Mouse (Mus musculus) adrenal gland, postnatal 10 days (tissue): Measurements from ENCODE around the gene Txndc11. TPM values are rescaled to one million over a fixed set of nuclear protein-coding genes. Genes with fewer than 3 reads are reported as not detected.

ENCODE experiments used
- DNase-seq: peaks from one replicate; pipeline ENCODE4 v3.0.0; 2021; ENCODE audit warnings: mixed read lengths
- total RNA-seq, 2 experiments: library from RNA; stranded (reverse); gene quantifications; 2 replicates each; pipeline ENCODE4 v1.2.3; 2021

The Txndc11 gene
- total RNA-seq, 2 experiments from 2014 or later = 36.8 to 36.9 TPM

- DNase-seq = peak; percentile 99
These were observed 68.2 kb downstream of the Txndc11 start, which contains the start of gene Litaf for GRCm38 (mm10) chr16:11066029-11066832. Litaf (minus strand) TSS chr16:11066157.

- no peak for DNase-seq
These were observed 69.0 kb downstream of the Txndc11 start for GRCm38 (mm10) chr16:11065431-11065830.

- no peak for DNase-seq
These were observed 69.7 kb downstream of the Txndc11 start for GRCm38 (mm10) chr16:11064742-11065141.

GRCm38 (mm10) chr16:11064341-11064740 is 70.1 kb downstream of the Txndc11 start:
- DNase-seq = no peak

- peak; percentile 86 for DNase-seq
These were observed 71.4 kb downstream of the Txndc11 start for GRCm38 (mm10) chr16:11062794-11063721.

- no peak for DNase-seq
These were observed 73.8 kb downstream of the Txndc11 start, which contains the start of gene Snn for GRCm38 (mm10) chr16:11060645-11061044. Snn (plus strand) TSS chr16:11060945.

- no peak for DNase-seq
These were observed 78.5 kb downstream of the Txndc11 start for GRCm38 (mm10) chr16:11055916-11056315.

- no peak for DNase-seq
These were observed 79.6 kb downstream of the Txndc11 start for GRCm38 (mm10) chr16:11054871-11055270.

GRCm38 (mm10) chr16:11054409-11054808 is 80.0 kb downstream of the Txndc11 start:
- no peak for DNase-seq

GRCm38 (mm10) chr16:11051134-11051533 is 83.3 kb downstream of the Txndc11 start:
- DNase-seq = no peak

- DNase-seq = no peak
These were observed 84.2 kb downstream of the Txndc11 start for GRCm38 (mm10) chr16:11050226-11050625.

- DNase-seq = no peak
These were observed 87.3 kb downstream of the Txndc11 start for GRCm38 (mm10) chr16:11047130-11047529.

- DNase-seq = no peak
These were observed 88.0 kb downstream of the Txndc11 start for GRCm38 (mm10) chr16:11046437-11046836.

- DNase-seq = no peak
These were observed 91.2 kb downstream of the Txndc11 start for GRCm38 (mm10) chr16:11043239-11043638.

GRCm38 (mm10) chr16:11040603-11041002 is 93.8 kb downstream of the Txndc11 start:
- no peak for DNase-seq

- DNase-seq = peak; percentile 82
These were observed 98.5 kb downstream of the Txndc11 start for GRCm38 (mm10) chr16:11035790-11036431.

GRCm38 (mm10) chr16:11035273-11035672 is 99.2 kb downstream of the Txndc11 start:
- DNase-seq = no peak

GRCm38 (mm10) chr16:11034193-11034803 is 100.2 kb downstream of the Txndc11 start:
- peak; percentile 90 for DNase-seq

GRCm38 (mm10) chr16:11031320-11031719 is 103.1 kb downstream of the Txndc11 start:
- no peak for DNase-seq

- no peak for DNase-seq
These were observed 103.6 kb downstream of the Txndc11 start for GRCm38 (mm10) chr16:11030844-11031243.

- DNase-seq = no peak
These were observed 106.2 kb downstream of the Txndc11 start for GRCm38 (mm10) chr16:11028206-11028605.
